Mouse (Mus musculus) erythroid progenitor cell, adult 5-6 weeks (primary cell): ENCODE measurements at regions not wholly inside any gene's neighbourhood (a gene's known extent, or its start where the extent isn't known, plus 50 kb on each side); places are given as distances from the start of the nearest gene placed in this dataset.
A peak's percentile ranks its signal among the peaks of the same experiment; 100 is the strongest.

Experiments used
- ATAC-seq: replicated peaks from 2 replicates; pipeline ENCODE4 v1.8.0; 2016; ENCODE audit warnings: moderate number of reproducible peaks, mild to moderate bottlenecking, moderate TSS enrichment, inconsistent platforms; ENCODE audit not compliant: poor library complexity, low FRiP score, severe bottlenecking

DNA sequence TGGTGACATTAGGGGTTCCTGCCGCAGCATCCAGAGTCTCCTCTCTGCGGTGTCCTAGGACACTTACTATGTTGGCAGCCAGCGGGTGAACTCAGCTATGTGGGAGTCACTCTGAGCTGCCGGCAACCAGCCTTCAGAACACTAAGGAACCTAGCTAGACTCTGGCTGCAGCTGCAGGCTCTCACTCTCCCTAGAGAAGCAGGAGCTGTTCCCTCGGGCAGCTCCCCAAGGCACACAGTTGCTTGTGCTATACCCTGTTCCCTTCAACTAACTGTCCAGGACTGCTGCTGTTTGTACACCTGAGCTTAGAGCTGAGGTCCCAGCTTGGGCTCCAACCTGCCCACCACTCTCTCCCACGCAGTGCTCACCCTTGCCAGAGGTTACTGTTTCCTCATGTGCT lies 121.9 kb downstream of the Ets2 start:
- no peak for ATAC-seq

DNA sequence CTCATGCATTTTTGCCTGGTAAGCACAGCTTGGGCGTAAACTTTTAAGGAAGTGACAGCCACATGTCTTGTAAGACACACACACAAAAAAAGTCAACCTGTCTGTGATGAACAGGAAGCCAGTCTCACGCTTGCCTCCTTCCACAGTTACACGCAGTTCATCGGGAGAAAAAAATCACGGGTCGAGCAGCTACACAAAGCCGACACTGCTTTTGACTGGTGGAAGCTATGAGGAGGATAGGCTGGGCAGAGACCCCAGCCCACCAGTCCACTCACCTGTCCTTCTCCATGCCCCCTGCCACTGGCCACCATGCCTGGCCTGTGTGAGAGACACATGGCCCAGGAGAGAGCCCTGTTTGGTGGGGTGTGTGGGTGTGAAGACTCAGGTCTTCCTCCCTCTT lies 119.2 kb downstream of the Ets2 start:
- no peak for ATAC-seq

DNA sequence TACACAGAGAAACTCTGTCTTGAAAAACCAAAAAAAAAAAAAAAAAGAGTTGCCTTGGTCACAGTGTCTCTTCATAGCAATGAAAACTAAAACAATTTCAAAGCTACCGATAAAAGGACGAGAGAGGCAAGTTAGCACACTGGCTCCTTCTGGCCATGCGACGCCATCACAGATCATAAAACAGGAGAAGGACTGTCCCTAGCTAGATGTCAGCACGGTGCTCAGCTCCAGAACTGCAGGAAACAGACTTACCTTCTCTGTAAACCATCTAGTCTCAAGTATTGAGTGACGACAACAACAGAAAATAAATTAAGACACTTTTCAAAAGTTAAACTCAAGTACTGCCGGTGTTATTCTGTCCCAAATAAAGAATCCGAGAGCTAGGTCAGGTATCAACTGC lies 118.7 kb downstream of the Ets2 start:
- ATAC-seq, result no peak

DNA sequence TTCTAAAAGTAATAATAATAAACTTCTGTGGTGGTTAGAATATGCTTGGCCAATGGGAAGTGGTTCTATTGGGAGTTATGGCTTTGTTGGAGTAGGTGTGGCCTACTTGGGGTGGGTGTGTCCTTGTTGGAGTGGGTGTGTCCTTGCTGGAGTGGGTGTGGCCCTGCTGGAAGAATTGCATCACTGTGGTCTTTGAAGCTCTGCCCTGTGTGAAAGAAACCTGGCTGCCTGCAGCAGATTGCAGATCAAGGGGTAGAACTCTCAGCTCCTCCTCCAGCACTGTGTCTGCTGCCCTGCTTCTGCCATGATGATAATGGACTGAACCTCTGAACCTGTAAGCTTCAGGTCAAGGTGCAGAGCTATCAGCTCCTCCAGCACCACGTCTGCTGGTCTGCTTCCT lies 118.1 kb downstream of the Ets2 start:
- peak; percentile 69 for ATAC-seq

DNA sequence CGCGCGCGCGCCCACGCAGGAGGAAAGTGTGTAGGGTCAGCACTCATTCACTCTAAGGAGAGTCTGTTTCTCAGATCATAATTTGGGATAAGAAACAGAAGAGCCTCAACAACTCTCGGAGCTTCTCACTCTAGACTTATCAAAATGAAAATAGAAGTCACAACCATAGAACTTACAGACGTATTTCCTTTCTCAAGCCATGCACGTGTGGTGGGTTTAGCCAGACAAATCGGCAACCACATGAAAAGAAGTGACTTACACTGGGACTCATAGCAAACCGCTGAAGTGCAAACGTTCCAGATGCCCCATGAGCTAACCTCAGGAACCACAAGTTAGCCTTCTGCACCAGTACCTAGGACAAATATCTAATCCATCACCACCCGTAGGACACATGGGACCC lies 114.1 kb downstream of the Ets2 start:
- ATAC-seq, result no peak

DNA sequence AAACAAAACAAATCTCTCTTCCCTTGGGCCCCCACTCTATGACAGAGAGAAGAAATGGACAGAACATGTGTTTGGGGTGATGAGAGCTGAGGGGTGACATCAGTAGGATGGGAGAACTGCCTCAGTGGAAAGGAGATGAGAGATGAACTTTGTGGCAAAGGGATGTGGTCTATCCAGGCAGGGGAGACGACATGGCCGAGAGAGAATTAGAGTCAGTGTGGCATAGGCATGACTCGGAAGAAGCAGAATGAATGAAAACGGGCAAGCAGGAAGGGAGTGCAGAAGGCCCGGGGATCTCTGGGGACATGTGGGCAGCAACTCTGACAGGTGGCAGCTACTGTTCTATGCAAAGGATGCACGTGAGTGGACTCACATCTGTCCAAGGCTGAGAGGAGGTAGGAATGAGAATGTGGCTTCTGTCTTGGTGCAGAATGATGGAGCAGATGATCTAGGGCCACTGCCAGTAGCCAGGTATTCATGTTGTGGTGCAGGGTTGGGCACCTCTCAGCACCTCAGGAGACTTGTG lies 113.4 kb downstream of the Ets2 start:
- no peak for ATAC-seq

DNA sequence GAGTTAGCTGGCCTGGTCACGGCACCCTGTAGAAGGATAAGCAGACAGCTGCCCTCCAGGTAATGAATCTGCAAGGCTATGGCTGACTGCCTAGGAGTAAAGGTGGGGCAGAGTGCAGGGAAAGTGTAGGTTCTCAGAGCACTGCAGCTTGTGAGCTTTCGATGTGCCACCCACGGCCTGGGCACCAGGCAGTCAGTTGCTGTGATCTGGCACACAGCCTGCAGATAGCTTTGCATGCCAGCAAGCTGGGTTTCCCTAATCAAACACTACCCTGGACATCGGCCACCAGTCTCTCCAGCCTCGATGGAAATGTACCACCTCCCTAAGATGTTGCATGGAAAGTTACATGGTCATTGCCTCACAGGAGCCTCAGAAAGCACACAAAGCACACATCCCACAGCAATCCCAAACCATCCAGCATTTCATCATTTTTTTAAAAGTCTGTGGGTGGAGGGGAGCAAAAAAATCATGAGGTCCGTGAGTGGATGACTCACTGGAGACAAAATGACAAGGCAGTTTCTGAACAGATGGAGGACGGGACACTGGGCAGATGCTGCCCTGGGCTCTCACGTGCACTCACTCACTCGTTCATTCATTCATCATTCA lies 112.7 kb downstream of the Ets2 start:
- no peak for ATAC-seq

DNA sequence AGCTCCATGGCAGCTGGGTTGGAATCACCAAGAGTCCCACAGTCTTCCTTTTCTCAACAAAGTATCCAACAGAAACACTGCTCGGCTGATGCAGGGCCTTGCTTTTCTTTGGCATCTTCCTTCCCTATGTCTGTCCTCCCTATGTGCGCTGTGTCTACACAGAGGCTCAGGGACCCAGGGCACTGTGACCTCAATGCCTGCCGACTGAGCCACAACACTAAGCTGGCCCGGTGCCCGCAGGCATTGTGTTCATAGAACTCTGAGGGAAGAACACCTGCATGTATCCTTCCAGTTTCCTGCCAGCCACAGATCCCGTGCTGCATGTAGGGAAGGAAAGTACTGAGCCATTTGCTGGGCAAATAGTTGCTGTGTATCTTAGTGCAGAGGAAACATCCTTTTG lies 109.2 kb downstream of the Ets2 start:
- ATAC-seq, result no peak

DNA sequence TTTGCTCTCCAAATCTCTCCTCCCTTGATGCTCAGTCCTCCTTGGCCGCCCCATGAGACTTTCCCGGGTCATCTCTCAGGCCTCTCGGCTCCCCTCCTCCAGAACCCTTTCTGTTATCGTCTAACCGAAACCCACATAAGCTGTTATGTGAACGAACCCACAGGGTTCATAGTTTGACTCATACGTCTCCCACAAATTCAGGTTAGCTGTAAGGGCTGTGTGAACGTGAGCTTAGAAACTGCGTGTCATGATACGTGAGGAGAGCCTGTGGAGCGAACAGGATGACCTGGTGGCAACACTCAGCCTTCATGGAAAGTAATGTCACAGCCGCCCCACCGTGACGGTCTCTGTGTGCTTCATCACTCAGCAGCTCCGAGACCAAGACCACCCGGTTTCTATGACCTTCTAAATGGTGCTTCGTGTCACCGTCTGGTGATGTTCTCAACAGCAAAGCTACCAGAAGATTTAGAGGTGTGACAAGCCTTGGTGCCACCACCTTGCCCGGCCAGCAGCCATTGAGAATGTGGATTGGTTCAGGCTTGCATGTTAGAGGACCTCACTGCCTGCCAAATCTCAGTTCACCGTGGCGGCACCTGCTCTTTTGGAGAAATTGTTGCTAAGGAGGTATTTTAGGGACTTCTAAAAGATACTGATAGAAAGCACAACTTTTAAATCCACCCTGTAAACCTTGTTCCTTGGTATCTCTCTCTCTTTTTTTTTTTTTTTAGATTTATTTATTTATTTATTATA lies 107.4 kb downstream of the Ets2 start:
- no peak for ATAC-seq

DNA sequence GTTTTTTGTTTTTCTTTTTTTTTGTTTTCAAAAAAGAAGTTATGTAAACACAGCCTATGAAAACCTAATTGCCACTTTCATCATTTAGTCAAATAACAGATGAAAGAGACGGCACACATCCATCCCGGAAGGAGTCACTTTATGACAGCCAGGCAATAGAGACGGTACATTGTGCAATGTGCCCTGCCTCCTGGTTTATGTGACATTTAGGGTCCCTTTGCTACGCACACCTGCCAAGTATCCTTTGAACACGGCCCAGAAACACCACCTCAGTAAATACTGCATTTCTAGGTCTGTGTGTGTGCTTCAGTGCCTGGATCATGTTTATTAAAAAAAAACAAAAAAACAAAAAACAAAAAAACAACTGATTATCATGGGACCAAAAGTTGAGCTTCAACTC lies 104.6 kb downstream of the Ets2 start:
- ATAC-seq, result no peak

DNA sequence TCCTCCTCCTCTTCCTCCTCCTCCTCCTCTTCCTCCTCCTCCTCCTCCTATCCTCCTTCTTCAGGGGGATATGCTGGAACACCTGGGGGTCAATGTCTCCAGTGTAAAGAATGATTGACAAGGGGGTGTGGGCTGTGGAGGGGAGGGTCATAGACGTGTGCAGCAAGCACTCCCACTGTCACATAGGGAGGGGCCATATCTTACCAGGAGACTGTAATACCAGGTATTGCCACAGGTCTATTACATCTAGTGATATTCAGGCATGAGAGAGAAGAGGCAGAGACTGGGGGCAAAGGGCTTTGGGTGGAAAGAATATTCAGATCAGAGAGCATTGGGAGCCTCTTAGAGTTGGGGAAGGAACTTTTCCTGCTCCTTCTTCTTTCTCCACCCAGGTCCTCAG lies 102.3 kb downstream of the Ets2 start:
- ATAC-seq, result no peak

DNA sequence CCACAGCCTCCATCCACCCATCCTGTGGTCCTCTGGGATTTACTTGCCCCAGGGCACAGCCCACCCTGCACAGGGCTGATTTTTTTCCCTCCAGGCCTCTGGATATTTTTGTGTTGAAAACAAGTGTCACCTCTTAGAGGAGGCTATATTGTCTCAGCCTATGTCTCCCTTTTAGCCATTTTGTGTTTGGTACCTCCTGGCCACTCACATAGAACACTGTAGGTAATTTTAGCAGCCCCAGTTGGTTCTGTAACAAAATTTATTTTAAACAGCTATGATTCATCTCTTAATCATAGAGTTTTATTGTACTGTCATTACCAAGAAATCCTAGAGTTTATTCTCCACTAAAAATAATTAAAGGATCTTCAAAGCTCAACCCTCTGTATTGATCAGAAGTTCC lies 100.8 kb downstream of the Ets2 start:
- no peak for ATAC-seq

DNA sequence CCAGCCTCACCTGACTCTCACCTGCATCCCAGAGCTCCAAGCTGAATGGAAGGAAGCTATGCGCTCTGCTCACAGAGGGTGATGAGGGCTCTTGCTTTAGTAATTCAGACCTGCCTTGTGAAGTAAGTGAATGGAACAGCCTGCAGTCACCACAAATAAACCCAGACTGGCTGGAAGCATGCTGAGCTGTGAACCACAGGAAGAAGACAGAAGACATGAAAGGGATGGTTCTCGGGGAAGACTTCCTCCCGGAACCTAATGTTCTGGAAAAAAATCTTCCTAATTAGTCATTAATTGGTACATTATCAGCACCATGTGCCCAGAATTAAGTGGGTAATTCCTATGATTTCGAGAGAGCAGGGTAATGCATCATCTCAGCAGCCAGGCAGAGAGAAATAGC lies 100.3 kb downstream of the Ets2 start:
- no peak for ATAC-seq

DNA sequence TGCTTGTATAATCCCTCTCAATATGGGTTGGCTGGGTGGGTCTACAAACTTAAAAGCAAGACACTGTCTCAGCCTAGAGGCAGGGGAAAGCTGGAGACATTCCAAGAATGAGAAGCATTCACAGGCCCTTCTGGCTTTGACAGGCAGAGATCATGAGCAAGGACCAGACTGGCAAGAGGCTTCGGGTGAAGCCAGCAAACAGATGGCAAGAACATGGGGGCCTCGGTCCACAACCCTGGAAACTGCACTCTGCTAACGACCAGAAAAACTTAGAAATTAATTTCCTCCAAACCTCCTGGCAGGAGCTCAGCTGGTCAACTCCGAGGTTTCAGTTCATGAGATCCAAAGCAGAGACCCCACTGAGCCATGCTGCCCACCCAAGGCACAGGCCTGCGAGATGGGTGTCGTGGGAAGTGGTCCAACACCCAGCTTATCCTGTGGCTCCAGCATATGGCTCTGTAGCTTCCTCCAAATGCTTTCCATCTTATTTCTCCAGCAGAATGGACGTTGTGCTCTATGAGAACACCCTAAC lies 99.1 kb downstream of the Ets2 start:
- no peak for ATAC-seq

DNA sequence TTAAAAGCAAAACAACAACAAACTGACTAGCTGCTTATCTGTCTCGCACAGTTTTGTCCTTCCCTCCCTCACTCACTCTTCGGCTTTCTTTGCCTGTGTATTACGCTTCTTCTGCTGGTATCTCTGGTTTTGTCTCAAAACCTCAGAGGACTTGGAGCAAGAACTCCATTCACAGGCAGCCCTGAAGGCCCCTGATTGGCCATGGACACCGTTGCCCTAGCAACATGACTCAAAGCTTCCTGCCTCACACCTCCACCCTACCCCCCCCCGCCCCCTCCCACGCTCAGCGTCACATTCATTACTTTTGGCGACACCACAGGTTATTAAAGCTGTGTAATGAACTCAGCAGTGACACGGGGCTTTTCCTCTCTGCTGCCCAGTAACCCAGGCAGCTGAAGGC lies 96.7 kb downstream of the Ets2 start:
- ATAC-seq, result no peak

DNA sequence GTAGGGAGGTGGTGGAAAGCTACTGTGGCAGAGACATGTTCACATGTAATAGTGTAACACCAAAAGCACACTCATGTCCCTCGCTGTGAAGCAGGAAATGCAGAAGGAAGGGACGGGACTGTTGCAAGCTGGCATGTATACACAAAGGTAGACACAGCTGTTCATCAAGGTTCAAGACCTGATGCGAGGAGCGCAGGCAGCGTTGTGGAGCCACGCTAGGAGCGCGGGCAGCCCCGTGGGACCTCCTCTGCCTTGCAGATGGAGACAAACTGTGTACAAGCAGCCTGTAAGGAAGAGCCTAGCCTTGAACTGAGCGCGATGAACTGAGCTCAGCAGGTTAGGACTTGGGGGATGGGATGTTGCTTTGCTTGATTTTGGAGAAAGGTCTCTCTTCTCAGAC lies 96.2 kb downstream of the Ets2 start:
- ATAC-seq, result no peak

DNA sequence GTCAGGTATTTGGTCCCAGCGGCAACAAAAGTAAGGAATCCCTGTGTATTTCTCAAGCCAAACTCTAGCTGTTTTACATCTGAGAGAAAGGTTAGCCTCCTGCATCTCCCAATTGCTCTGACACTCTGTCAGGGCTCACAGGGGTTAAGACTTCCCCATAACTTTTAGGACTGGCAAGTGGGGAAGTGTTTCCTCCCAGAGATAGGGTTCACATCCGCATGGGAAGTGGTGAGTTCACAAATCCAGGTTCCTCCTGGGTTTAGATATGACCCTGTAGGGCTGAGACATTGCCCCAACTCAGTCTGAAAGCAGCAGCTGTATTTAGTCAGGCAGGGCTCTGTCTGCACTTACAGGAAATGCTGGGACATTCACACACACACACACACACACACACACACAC lies 95.3 kb downstream of the Ets2 start:
- no peak for ATAC-seq

DNA sequence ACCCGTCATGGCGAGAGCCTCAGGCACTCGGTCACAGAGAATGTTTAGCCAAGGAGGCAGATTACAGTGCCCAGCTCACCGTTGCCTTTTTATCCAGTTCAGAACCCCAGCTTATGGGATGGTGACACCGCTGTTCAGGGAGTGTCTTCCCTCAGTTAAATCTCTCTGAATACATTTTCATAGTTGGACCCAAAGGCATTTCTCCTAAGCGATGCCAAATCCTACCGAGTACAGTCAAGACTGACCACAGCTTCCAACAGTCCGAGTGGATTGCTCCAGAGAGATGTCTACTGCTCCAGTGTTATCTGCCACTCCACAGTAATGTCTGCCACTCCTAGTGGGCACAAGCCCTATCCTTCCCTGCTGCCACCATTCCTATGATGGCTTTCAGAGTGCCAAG lies 93.0 kb downstream of the Ets2 start:
- no peak for ATAC-seq

DNA sequence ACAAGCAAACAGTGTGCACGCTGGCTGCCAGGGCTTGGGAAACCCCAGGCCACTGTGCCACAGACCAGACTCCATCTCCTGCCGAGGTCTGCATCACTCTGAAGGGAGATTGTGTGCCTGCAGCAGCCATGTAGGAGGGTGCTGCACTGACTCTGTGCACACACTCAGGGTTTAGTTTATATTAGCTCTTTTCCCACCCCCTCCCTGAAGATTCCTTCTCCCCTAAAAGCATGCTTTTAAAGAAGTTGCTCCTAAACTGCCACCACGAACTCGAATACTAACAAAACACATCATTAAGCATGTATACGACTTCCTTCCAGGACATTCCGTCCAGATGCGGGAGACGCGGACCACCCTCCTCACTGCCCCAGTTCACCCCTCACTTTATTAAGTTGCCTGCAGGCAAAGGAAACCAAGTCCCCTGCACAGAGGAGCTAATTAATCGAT lies 92.4 kb downstream of the Ets2 start:
- no peak for ATAC-seq

DNA sequence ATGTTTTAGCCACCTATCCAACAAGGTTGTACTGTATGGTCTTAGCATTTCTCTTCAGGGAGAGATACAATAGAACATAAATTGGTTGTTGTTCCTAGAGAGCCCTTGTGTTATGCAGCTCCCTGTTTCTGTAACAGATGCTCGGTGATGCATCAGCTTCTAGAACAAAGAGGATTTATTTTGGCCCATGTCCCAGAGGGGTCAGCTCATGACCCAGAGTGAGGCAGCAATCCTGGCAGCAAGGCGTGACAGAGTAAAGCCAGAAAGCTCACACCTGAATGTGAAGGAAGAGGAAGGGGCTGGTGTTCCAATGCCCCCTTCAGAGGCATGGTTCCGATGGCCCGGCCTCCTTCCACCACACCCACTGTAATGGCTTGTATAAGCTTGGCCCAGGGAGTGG lies 88.8 kb downstream of the Ets2 start:
- no peak for ATAC-seq

DNA sequence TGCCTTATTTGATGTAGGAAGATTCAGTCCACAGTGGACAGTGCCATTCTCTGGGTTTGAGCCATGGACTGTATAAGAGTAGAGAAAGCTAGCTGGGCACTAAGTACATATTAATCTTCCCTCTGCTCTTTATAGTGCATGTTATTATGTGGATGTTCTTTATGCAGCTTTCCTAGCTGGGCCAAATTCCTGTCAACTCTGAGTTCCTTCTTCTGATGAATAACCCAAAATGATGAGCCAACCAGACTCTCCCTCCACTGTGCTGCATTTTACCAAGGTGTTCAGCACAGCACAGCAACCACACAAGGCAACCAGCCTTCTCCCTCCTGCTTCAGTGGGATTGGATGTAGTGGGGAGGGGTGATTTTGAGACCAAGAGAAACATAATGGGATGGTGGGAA lies 87.7 kb downstream of the Ets2 start:
- ATAC-seq, result no peak
